Mouse (Mus musculus) stomach, embryonic 14.5 days (tissue): ENCODE data around the gene Gm44790. TPM values are rescaled to one million over a fixed set of nuclear protein-coding genes. Genes with fewer than 3 reads are reported as not detected.
"Not testable (repeated sequence)": the region's sequence is repeated elsewhere in the genome, so short reads cannot be mapped to it uniquely, and the experiment has no call there.

Experiments
- ATAC-seq: fragments of 200-750 bp; cut with Nextera tagmentation; 2 replicates; pipeline ENCODE4 v1.8.0; 2017; ENCODE audit warnings: low read depth, moderate TSS enrichment; ENCODE audit not compliant: insufficient number of reproducible peaks, insufficient read depth, low FRiP score
- H3K27ac ChIP-seq: fragments of 300-500 bp; sonication (generic); 2 replicates; pipeline ENCODE4 v1.5.1; 2014; ENCODE audit warnings: mild to moderate bottlenecking, low read length, moderate library complexity, mixed read lengths
- H3K27me3 ChIP-seq: fragments of 300-500 bp; sonication (generic); 2 replicates; pipeline ENCODE4 v1.6.1; 2014; ENCODE audit warnings: low read length, control low read depth, mixed read lengths; ENCODE audit not compliant: control insufficient read depth, insufficient read depth
- H3K36me3 ChIP-seq: fragments of 300-500 bp; sonication (generic); 2 replicates; pipeline ENCODE4 v1.6.1; 2014; ENCODE audit warnings: mild to moderate bottlenecking, control low read depth, low read length, moderate library complexity, mixed read lengths; ENCODE audit not compliant: control insufficient read depth, insufficient read depth
- H3K4me1 ChIP-seq: fragments of 300-500 bp; sonication (generic); 2 replicates; pipeline ENCODE4 v1.6.1; 2014; ENCODE audit warnings: low read length, control low read depth, mixed read lengths; ENCODE audit not compliant: control insufficient read depth, insufficient read depth
- H3K4me2 ChIP-seq: fragments of 300-500 bp; sonication (generic); replicated peaks from 2 replicates; pipeline ENCODE4 v1.6.1; 2014; ENCODE audit warnings: low read depth, low read length, control low read depth
- H3K4me3 ChIP-seq: fragments of 300-500 bp; sonication (generic); 2 replicates; pipeline ENCODE4 v1.5.1; 2014; ENCODE audit warnings: low read depth, low read length, control low read depth
- H3K9ac ChIP-seq: fragments of 300-500 bp; sonication (generic); replicated peaks from 2 replicates; pipeline ENCODE4 v1.6.1; 2014; ENCODE audit warnings: low read depth, mild to moderate bottlenecking, control low read depth, low read length, moderate library complexity, mixed read lengths
- H3K9me3 ChIP-seq: fragments of 300-500 bp; sonication (generic); 2 replicates; pipeline ENCODE4 v1.6.1; 2016; ENCODE audit warnings: low read depth, low read length, control low read depth; ENCODE audit not compliant: control insufficient read depth
- WGBS: fragments of 180-500 bp; shearing (Covaris S2); extraction: QIAGEN DNeasy Blood & Tissue Kit; methylation state at CpG from one replicate; pipeline ENCODE4 v1.1.7; 2014; 5-methylcytosine and 5-hydroxymethylcytosine counted together
- polyA plus RNA-seq: library from polyadenylated mRNA; unstranded; fragments of >200 nt; fragmentation: Nextera tagmentation; extraction: Ambion mirVana; gene quantifications from 2 replicates; pipeline ENCODE4 v1.2.1, GENCODE M21; 2014

Gm44790 gene
- not detected in 2 replicates for polyA plus RNA-seq

DNA sequence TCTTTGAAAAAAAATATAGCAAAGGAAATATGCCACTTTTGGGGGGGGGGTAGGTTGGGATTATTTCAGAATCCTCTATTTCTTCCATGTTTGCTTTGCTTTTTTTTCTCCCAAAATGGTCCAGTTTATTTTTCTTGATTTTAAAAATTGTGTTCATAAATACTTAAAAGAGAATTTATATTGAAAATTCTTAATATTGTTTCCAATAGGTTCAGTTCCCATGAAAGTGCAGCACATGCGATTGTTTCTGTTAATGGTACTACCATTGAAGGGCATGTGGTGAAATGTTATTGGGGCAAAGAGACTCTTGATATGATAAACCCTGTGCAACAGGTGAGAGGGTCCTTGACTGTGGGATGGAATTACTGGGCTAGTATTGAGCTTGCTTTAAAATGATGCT, at the start of gene Gm44790:
Gene Gm44790 (plus strand): TSS at position 301 of the 400 bp plus-strand sequence.
- no peak within 1 kb of the TSS for H3K9ac ChIP-seq
- H3K4me1 ChIP-seq, result no peaks in the 10 kb centered on the region
- no peak within 1 kb of the TSS for H3K4me2 ChIP-seq
- peaks cover 68% of the 10 kb centered on the region for H3K36me3 ChIP-seq
- H3K27ac ChIP-seq, result no peak within 1 kb of the TSS
- H3K9me3 ChIP-seq, result no peaks in the 10 kb centered on the region
- 94% methylated on average over 1 of the region's 1 CpGs for WGBS
- H3K27me3 ChIP-seq, result no peaks in the 10 kb centered on the region
- H3K4me3 ChIP-seq, result no peak within 1 kb of the TSS
- no peak for ATAC-seq

DNA sequence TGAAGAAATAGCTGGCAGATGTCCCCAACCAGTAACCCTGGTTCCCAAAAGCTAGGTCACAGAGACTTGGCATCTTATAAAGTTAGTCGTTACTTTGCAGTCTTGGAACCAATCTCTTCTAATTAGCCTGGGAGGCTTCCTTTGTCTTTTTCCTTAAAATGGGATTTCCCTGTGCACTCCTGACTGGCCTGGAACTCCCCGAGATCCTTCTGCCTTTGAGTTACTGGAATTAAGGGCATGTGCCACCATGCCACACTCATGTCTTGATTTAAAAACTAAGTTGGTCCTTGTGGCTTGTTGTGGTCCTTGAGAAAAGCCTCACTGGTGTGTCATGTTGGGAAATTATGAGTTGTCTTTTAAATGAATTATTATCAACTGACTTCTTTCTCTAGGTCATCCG, 48.1 kb upstream of the Gm44790 start:
- ATAC-seq, result no peak
- Histone ChIP-seq H3K27me3 (no peaks in the 10 kb centered on the region), H3K36me3 (peaks cover 34% of the 10 kb centered on the region), H3K9me3 (no peaks in the 10 kb centered on the region), H3K9ac (no peak overlapping the region), H3K4me2 (no peak overlapping the region), H3K4me3 (no peak overlapping the region), H3K4me1 (no peaks in the 10 kb centered on the region), H3K27ac (no peak overlapping the region)
- 88% methylated on average over 3 of the region's 3 CpGs for WGBS

DNA sequence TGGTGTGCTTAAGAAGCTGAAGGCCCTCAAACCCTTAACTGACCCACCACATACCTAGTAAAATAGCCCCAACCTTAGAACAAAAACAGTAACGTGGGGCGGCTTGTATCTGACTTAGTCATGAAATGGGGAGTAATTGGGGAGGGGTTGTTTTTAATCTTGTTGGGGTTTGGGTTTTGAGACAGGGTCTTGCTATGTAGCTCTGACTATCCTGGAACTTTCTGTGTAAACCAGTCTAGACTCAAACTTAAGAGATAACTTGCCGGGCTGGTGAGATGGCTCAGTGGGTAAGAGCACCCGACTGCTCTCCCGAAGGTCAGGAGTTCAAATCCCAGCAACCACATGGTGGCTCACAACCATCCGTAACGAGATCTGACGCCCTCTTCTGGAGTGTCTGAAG, 46.3 kb upstream of the Gm44790 start:
- H3K4me1 ChIP-seq, H3K9me3 ChIP-seq, H3K27ac ChIP-seq, ATAC-seq, H3K4me3 ChIP-seq, H3K9ac ChIP-seq, H3K4me2 ChIP-seq, H3K27me3 ChIP-seq: not testable (repeated sequence)
- 88% methylated on average over 6 of the region's 8 CpGs for WGBS
- peaks cover 30% of the 10 kb centered on the region for H3K36me3 ChIP-seq

DNA sequence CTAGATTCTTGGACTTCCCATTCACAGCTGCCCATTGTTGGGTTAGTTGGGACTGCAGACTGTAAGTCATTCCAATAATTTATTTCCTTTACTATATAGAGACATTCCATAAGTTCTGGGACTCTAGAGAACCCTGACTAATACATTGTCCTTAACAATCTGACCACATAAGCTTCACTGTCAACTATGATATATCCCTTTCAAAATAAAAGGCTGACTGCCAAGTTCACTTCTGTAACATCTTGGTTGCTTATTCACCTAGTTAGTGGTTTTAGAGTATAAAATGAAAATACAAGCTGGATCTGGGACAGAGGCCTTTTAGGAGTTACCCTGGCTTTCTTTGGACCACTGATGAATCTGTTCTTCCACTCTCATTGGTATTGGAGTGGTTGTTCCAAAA, 43.9 kb upstream of the Gm44790 start:
- Histone ChIP-seq H3K27me3 (no peaks in the 10 kb centered on the region), H3K27ac (no peak overlapping the region), H3K4me2 (no peak overlapping the region), H3K36me3 (peaks cover 26% of the 10 kb centered on the region), H3K4me1 (no peaks in the 10 kb centered on the region), H3K9ac (no peak overlapping the region), H3K9me3 (no peaks in the 10 kb centered on the region), H3K4me3 (no peak overlapping the region)
- ATAC-seq, result no peak

DNA sequence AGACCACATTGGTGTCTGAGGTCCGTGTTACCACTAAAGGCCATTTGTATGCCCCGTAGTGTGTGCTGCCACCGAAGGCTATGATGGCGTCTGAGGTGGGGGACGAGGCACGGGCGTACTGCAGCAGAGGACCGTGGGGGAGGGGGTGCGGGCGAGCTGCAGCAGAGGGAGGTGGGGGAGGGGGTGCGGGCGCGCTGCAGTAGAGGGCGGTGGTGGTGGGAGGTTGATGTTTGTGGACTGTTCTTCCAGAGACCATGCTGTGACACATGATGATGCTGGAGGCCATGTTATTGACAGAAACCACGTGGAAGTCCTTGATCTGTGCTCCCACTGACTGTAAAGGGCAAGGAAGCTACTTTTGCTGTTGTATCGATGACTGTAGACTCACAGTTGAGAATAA, 43.1 kb upstream of the Gm44790 start:
- Histone ChIP-seq H3K27ac (no peak overlapping the region), H3K9ac (no peak overlapping the region), H3K27me3 (no peaks in the 10 kb centered on the region), H3K4me2 (no peak overlapping the region), H3K36me3 (peaks cover 26% of the 10 kb centered on the region), H3K9me3 (no peaks in the 10 kb centered on the region), H3K4me1 (no peaks in the 10 kb centered on the region), H3K4me3 (no peak overlapping the region)
- WGBS, result 49% methylated on average over 16 of the region's 16 CpGs
- no peak for ATAC-seq

DNA sequence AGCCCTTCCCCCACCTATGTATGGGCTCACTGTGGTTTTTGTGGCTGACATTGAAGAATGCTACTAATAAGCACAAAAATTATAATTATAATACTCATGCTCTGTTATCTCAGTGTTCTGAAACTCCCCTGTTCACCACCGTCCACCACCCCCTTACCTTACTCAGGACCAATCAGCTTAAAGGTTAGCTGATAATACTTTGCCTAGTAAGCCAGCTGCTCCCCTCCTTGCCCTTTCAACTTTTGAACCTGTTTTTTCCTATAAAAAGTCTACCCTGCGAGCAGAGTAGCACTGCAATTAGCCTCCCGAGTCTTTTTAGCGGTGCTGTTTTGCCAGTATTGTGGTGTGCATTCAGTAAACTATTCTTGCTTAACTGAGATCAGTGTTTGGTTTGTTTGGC, 41.8 kb upstream of the Gm44790 start:
- peaks cover 31% of the 10 kb centered on the region for H3K36me3 ChIP-seq
- no peak overlapping the region for H3K9ac ChIP-seq
- H3K27me3 ChIP-seq, result no peaks in the 10 kb centered on the region
- no peak overlapping the region for H3K4me3 ChIP-seq
- H3K9me3 ChIP-seq, result no peaks in the 10 kb centered on the region
- no peak overlapping the region for H3K27ac ChIP-seq
- ATAC-seq, result no peak
- no peak overlapping the region for H3K4me2 ChIP-seq
- H3K4me1 ChIP-seq, result no peaks in the 10 kb centered on the region
- 47% methylated on average over 4 of the region's 4 CpGs for WGBS

DNA sequence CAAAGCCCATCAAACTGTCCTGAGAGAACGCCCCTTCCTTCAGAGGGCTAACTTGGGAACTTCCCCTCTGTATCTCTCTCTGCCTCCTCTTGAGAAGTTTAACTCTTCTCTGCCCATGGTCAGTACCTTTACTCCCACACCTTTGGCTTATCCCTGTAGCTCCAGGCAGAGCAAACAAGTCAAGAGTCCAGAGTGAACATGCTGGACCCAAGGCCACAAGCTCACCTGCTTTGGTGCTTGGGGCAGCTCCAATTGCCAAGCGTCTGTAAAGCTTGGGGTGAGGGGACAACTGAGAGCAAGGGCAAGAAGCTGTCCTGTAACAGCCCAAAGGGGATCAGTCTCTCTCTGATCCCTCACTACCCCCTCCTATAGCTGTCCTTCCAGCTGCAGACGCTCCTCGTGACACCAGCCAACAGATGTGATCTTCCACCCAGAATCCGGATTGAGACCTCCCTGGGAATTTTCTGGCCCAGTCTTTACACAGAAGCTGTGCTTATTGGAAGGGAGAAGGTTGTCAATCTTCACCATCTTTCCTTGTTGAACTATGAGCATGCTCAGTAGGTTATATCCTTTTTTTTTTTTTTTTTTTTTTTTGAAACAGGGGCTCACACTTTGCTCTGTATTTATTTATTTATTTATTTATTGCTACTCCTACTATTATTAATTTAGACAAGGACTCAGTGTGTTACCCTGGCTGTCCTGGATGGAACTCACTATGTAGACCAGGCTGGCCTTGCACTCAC, 40.9 kb upstream of the Gm44790 start:
- Histone ChIP-seq H3K9me3 (no peaks in the 10 kb centered on the region), H3K27ac (no peak overlapping the region), H3K4me1 (no peaks in the 10 kb centered on the region), H3K4me2 (no peak overlapping the region), H3K9ac (no peak overlapping the region), H3K4me3 (no peak overlapping the region), H3K36me3 (peaks cover 39% of the 10 kb centered on the region), H3K27me3 (no peaks in the 10 kb centered on the region)
- 77% methylated on average over 5 of the region's 5 CpGs for WGBS
- no peak for ATAC-seq

DNA sequence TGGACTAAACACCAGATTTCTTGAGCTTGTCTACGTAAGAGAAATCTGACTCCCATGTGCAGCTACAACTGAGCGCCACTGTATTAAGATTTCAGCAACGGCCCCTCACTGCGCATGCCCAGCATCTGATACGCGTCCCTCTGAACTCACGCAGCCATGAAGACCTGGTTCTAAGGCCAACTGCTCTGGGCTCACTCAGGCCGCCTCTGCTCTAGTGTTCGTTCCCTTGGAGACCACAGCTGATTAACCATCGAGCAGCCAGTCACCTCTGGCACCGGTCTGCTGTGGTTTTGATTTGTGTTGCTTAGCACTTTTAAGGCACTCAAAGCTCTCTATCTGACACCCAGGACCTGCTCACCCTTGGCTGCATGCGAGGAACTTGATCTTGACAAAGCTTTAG, 39.1 kb upstream of the Gm44790 start:
- WGBS, result 90% methylated on average over 12 of the region's 12 CpGs
- no peaks in the 10 kb centered on the region for H3K9me3 ChIP-seq
- H3K4me2 ChIP-seq, result no peak overlapping the region
- H3K9ac ChIP-seq, result no peak overlapping the region
- H3K4me1 ChIP-seq, result no peaks in the 10 kb centered on the region
- H3K27ac ChIP-seq, result no peak overlapping the region
- peaks cover 56% of the 10 kb centered on the region for H3K36me3 ChIP-seq
- no peak for ATAC-seq
- no peak overlapping the region for H3K4me3 ChIP-seq
- no peaks in the 10 kb centered on the region for H3K27me3 ChIP-seq

DNA sequence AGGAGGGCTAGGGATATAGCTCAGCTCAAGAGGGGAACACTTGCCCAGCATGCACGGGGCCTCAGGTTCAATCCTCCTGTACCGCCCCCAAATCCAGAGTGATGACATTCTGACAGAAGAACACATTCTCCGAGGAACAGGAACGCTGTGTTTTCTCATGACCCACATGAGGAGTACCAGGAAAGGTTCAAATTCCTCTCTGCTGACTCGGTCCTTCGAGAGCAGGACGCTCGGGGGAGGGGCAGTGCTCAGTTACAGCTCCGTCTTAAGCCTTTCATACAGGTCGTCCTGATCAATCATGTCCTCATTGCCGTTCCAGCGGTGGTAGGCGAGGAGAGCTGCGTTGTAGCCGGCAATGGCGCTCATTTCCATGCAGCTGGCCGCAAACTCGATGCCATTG, 38.0 kb upstream of the Gm44790 start:
- no peak overlapping the region for H3K4me2 ChIP-seq
- ATAC-seq, result no peak
- no peaks in the 10 kb centered on the region for H3K27me3 ChIP-seq
- H3K36me3 ChIP-seq, result peaks cover 56% of the 10 kb centered on the region
- no peak overlapping the region for H3K9ac ChIP-seq
- no peaks in the 10 kb centered on the region for H3K4me1 ChIP-seq
- H3K9me3 ChIP-seq, result no peaks in the 10 kb centered on the region
- WGBS, result 69% methylated on average over 18 of the region's 18 CpGs
- H3K27ac ChIP-seq, result no peak overlapping the region
- no peak overlapping the region for H3K4me3 ChIP-seq
